Mouse (Mus musculus) limb, embryonic 12.5 days (tissue): ENCODE results near the gene Ptpn14. TPM values are rescaled to one million over a fixed set of nuclear protein-coding genes. Genes with fewer than 3 reads are reported as not detected.

ENCODE experiments used
- ATAC-seq: fragments of 200-750 bp; cut with Nextera tagmentation; 2 replicates; pipeline ENCODE4 v1.8.0; 2017; ENCODE audit warnings: low read depth, moderate TSS enrichment; ENCODE audit not compliant: insufficient number of reproducible peaks, insufficient read depth, low FRiP score, low TSS enrichment
- H3K27ac ChIP-seq: fragments of 300-500 bp; sonication (generic); 2 replicates; pipeline ENCODE4 v1.5.1; 2016; ENCODE audit warnings: mild to moderate bottlenecking, moderate library complexity
- H3K27me3 ChIP-seq: fragments of 300-500 bp; sonication (generic); 2 replicates; pipeline ENCODE4 v1.6.1; 2016; ENCODE audit warnings: mild to moderate bottlenecking, moderate library complexity
- H3K36me3 ChIP-seq: fragments of 300-500 bp; sonication (generic); 2 replicates; pipeline ENCODE4 v1.6.1; 2016; ENCODE audit warnings: mild to moderate bottlenecking, moderate library complexity
- H3K4me1 ChIP-seq: fragments of 300-500 bp; sonication (generic); replicated peaks from 2 replicates; pipeline ENCODE4 v1.6.1; 2016
- H3K4me2 ChIP-seq: fragments of 300-500 bp; sonication (generic); 2 replicates; pipeline ENCODE4 v1.6.1; 2016; ENCODE audit warnings: mild to moderate bottlenecking, moderate library complexity
- H3K4me3 ChIP-seq: fragments of 300-500 bp; sonication (generic); replicated peaks from 2 replicates; pipeline ENCODE4 v1.5.1; 2016; ENCODE audit warnings: mild to moderate bottlenecking
- H3K9ac ChIP-seq: fragments of 300-500 bp; sonication (generic); replicated peaks from 2 replicates; pipeline ENCODE4 v1.6.1; 2016; ENCODE audit warnings: mild to moderate bottlenecking, moderate library complexity
- H3K9me3 ChIP-seq: fragments of 300-500 bp; sonication (generic); 2 replicates; pipeline ENCODE4 v1.6.1; 2016; ENCODE audit warnings: mild to moderate bottlenecking, moderate library complexity
- WGBS: fragments of 180-500 bp; shearing (Covaris S2); methylation state at CpG from one replicate; pipeline ENCODE4 v1.1.7; 2016; 5-methylcytosine and 5-hydroxymethylcytosine counted together
- polyA plus RNA-seq: library from polyadenylated mRNA; unstranded; fragments of >200 nt; fragmentation: Nextera tagmentation; extraction: Ambion mirVana; gene quantifications from 2 replicates; pipeline ENCODE4 v1.2.1, GENCODE M21; 2016

Ptpn14 gene
- polyA plus RNA-seq, 1 experiment from 2014 or later = 9.6 TPM

DNA sequence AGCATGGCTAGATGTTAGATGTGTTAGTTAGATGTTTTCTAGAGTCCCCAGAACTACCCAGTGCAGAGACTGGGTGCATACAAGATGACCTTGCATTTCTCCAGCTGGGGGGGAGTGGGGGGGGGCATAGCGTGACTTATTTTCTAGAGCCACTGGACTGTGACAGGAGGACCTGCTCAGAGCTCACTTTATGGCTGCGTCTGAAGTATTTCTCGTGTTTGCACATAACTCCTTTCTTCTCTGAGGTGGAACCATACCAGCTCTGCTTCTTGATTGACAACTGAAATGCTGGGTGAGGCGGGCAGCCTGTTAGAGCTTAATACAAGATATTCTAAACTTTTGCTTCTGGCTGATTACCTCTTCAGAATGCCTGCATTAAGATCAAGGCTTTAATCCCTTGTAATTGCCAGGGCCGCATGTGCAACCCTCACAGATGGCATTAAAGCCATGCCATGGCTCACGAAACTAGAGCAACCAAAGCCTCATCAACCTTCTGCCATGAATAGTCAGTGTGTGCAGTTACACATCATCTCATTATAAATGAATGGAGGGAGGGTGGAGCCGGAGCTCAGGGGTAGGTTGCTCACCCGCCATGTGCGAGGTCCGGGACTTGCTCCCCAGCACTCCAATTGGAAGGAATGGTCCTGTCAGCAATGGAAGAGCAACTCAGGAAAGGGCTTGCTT, 63.6 kb downstream of the Ptpn14 start:
- Histone ChIP-seq H3K27me3 (no peaks in the 10 kb centered on the region), H3K4me1 (peaks cover 20% of the 10 kb centered on the region)

GRCm38 (mm10) chr1:189792560-189793195, 64.6 kb downstream of the Ptpn14 start:
- Histone ChIP-seq H3K4me3 (no peak overlapping the region), H3K4me2 (no peak overlapping the region), H3K27ac (no peak overlapping the region), H3K36me3 (peaks cover 18% of the 10 kb centered on the region), H3K27me3 (no peaks in the 10 kb centered on the region), H3K9me3 (no peaks in the 10 kb centered on the region), H3K9ac (no peak overlapping the region), H3K4me1 (peaks cover 25% of the 10 kb centered on the region)
- ATAC-seq = no peak
- WGBS = 79% methylated on average over 14 of the region's 14 CpGs

More for the DNA sequence above, 63.6 kb downstream of the Ptpn14 start:
- 81% methylated on average over 10 of the region's 10 CpGs for WGBS
- Histone ChIP-seq H3K9ac (no peak overlapping the region), H3K4me2 (no peak overlapping the region), H3K9me3 (no peaks in the 10 kb centered on the region), H3K27ac (no peak overlapping the region), H3K36me3 (peaks cover 26% of the 10 kb centered on the region), H3K4me3 (no peak overlapping the region)
- ATAC-seq = no peak

DNA sequence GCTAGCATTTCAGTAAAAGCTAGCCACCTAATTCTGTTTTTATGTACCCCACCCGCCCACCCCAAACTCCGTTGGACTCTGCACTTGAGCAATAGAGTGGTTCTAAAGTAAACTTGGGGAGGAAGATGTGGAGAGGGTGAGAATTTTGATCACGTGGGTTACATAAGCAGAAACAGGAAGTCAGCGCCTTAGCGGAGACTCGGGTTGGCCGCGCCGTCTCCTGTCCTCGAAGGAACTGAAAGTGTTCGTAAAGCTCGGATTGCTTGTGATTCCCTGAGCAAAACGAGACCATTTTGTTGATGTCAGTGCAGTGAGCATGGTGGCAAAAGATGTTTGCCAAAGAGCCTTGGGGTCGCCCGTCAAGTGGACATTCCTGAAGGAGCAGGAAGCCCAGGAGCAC, 70.9 kb downstream of the Ptpn14 start:
- Histone ChIP-seq H3K4me1 (peaks cover 45% of the 10 kb centered on the region), H3K9me3 (no peaks in the 10 kb centered on the region), H3K9ac (no peak overlapping the region), H3K27me3 (no peaks in the 10 kb centered on the region), H3K36me3 (peaks cover 28% of the 10 kb centered on the region; the same call in 1 of the 2 replicates), H3K4me3 (no peak overlapping the region), H3K4me2 (no peak overlapping the region), H3K27ac (no peak overlapping the region)
- no peak for ATAC-seq
- WGBS = 76% methylated on average over 15 of the region's 15 CpGs

GRCm38 (mm10) chr1:189800211-189800961, 72.3 kb downstream of the Ptpn14 start:
- ATAC-seq = no peak
- Histone ChIP-seq H3K36me3 (peaks cover 34% of the 10 kb centered on the region; the same call in 1 of the 2 replicates), H3K9ac (no peak overlapping the region), H3K4me3 (no peak overlapping the region), H3K4me2 (no peak overlapping the region), H3K27ac (peak overlapping the region; percentile 50; the same call in 1 of the 2 replicates), H3K9me3 (no peaks in the 10 kb centered on the region), H3K4me1 (peaks cover 45% of the 10 kb centered on the region), H3K27me3 (no peaks in the 10 kb centered on the region)
- WGBS = 65% methylated on average over 13 of the region's 13 CpGs

- no peak overlapping the region for H3K4me2 ChIP-seq
- H3K4me3 ChIP-seq = no peak overlapping the region
- no peak for ATAC-seq
- 82% methylated on average over 4 of the region's 4 CpGs for WGBS
- peaks cover 45% of the 10 kb centered on the region for H3K4me1 ChIP-seq
- H3K9ac ChIP-seq = no peak overlapping the region
- H3K9me3 ChIP-seq = no peaks in the 10 kb centered on the region
- H3K27ac ChIP-seq = no peak overlapping the region
- peaks cover 35% of the 10 kb centered on the region; the same call in 1 of the 2 replicates for H3K36me3 ChIP-seq
- H3K27me3 ChIP-seq = no peaks in the 10 kb centered on the region
Observed at GRCm38 (mm10) chr1:189801303-189801702, 73.2 kb downstream of the Ptpn14 start.

GRCm38 (mm10) chr1:189802575-189802974, 74.5 kb downstream of the Ptpn14 start:
- H3K9ac ChIP-seq = no peak overlapping the region
- H3K36me3 ChIP-seq = peaks cover 36% of the 10 kb centered on the region; the same call in 1 of the 2 replicates
- peaks cover 32% of the 10 kb centered on the region for H3K4me1 ChIP-seq
- WGBS = 95% methylated on average over 4 of the region's 4 CpGs
- H3K4me2 ChIP-seq = no peak overlapping the region
- H3K27me3 ChIP-seq = no peaks in the 10 kb centered on the region
- H3K4me3 ChIP-seq = no peak overlapping the region
- no peak for ATAC-seq
- H3K27ac ChIP-seq = no peak overlapping the region
- no peaks in the 10 kb centered on the region for H3K9me3 ChIP-seq

DNA sequence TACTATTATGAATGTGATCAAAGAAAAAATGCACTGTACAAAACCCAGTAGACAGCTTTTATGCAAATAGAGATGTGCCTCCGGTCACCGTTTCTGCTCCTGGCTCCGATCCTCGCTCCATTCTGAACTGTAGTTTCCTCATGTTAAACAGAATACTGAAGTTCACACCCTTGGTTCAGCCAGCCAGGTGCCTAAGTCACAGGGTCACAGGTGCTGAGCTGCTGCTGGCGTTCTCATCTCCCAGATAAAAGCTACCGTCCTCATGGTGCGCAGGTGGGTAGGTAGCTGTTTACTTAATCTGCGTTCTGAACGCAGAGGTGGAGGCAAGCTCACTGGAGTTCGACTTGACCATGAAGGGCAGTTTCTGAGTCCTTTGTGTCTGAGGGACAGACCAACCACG, 75.7 kb downstream of the Ptpn14 start:
- Histone ChIP-seq H3K9ac (no peak overlapping the region), H3K27me3 (no peaks in the 10 kb centered on the region), H3K9me3 (no peaks in the 10 kb centered on the region), H3K4me2 (no peak overlapping the region), H3K4me1 (peaks cover 21% of the 10 kb centered on the region), H3K4me3 (no peak overlapping the region), H3K27ac (no peak overlapping the region), H3K36me3 (peaks cover 36% of the 10 kb centered on the region; the same call in 1 of the 2 replicates)
- ATAC-seq = no peak
- WGBS = 91% methylated on average over 11 of the region's 11 CpGs

DNA sequence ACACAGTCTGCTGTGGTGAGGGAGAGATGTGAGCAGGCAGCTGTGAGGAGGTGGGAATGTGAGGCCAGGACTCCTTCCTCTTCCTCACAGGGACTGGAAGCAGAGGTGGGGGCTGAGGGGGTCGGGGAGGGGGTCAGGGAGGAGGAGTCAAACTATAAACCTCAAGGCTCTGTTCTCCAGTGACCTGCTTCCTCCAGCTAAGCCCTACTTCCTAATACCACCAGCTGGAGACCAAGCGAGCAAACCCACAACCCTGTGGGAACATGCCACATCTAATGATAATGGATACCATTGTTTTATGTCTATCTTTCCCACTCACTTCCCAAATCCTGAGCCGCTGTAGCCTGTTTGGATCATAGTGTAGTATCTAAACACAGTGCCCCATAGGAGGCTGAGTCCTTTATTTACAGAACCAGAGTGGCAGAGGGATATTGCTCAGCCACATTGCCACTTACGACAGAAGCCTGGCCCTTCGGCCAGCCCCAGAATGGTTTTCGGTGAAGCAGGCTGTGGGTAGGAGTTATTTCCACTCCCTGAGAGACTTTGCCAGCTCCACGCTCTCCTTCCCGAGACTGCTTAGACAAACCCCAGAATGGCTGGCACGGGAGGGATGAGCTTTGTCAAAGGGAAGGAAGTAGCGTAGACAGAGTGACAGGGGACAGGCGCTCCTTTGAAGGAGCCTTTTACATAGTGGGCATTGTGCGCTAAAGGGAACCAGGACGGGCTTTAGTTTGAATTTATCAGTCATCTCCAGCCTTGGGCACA, 78.6 kb downstream of the Ptpn14 start:
- Histone ChIP-seq H3K27me3 (no peaks in the 10 kb centered on the region), H3K4me1 (no peaks in the 10 kb centered on the region), H3K9me3 (no peaks in the 10 kb centered on the region), H3K4me2 (no peak overlapping the region), H3K27ac (no peak overlapping the region), H3K9ac (no peak overlapping the region), H3K36me3 (peaks cover 27% of the 10 kb centered on the region; the same call in 1 of the 2 replicates), H3K4me3 (no peak overlapping the region)
- 79% methylated on average over 13 of the region's 13 CpGs for WGBS
- no peak for ATAC-seq

DNA sequence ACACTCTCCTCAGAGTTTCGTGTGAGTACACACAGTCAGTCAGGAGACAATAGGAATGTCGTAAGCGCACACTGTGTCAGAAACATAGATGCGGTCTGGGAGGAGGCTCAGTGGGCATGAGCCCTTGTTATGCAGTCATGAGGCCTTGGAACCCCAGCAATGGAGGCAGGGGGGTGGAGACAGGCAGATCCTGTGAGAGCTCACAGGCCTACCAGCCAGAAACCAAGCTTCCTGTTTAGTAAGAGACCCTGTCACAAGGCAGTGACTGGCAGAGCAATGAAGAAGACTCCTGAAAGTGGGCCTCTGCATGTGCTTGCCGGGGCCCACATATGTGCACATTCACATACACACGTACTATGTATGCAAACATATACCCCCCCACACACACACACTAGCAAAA, 79.9 kb downstream of the Ptpn14 start:
- no peak overlapping the region for H3K4me2 ChIP-seq
- H3K4me3 ChIP-seq = no peak overlapping the region
- no peaks in the 10 kb centered on the region for H3K27me3 ChIP-seq
- no peak overlapping the region for H3K9ac ChIP-seq
- no peak for ATAC-seq
- no peaks in the 10 kb centered on the region for H3K9me3 ChIP-seq
- no peaks in the 10 kb centered on the region for H3K4me1 ChIP-seq
- no peak overlapping the region for H3K27ac ChIP-seq
- H3K36me3 ChIP-seq = peaks cover 18% of the 10 kb centered on the region; the same call in 1 of the 2 replicates
- 96% methylated on average over 6 of the region's 6 CpGs for WGBS

- H3K9me3 ChIP-seq = no peaks in the 10 kb centered on the region
- WGBS = 94% methylated on average over 2 of the region's 2 CpGs
- H3K9ac ChIP-seq = no peak overlapping the region
- no peak for ATAC-seq
- no peak overlapping the region for H3K4me2 ChIP-seq
- no peaks in the 10 kb centered on the region for H3K4me1 ChIP-seq
- no peak overlapping the region for H3K27ac ChIP-seq
- H3K36me3 ChIP-seq = peaks cover 18% of the 10 kb centered on the region; the same call in 1 of the 2 replicates
- no peaks in the 10 kb centered on the region for H3K27me3 ChIP-seq
- no peak overlapping the region for H3K4me3 ChIP-seq
Observed at GRCm38 (mm10) chr1:189808453-189808852, 80.4 kb downstream of the Ptpn14 start.
